In genomic region chr8:114133510-114134362, GRCm38 (mm10) we compare ENCODE assay signal across 8 mouse cellular contexts. TPM values are rescaled to one million over a fixed set of nuclear protein-coding genes. Genes with fewer than 3 reads are reported as not detected.
DNase-seq lines count a peak whose midpoint lies in the region; ATAC-seq lines count a peak whose summit lies in the region.

Nudt7 (plus strand) TSS chr8:114133557.

- H3K4me3 ChIP-seq in forebrain, embryonic 10.5 days: peak within 1 kb of the TSS; percentile 61
- peak within 1 kb of the TSS; percentile 67 to 88 for H3K4me3 ChIP-seq in heart, embryonic 14.5 days (ENCODE audit: control insufficient read depth in 1 of 2, insufficient read depth in 1 of 2, low read depth in 1 of 2, low read length in 2 of 2)
- H3K4me3 ChIP-seq in liver, embryonic 11.5 days (ENCODE audit: low read depth, low read length): peak within 1 kb of the TSS; percentile 74

- no peaks in the 10 kb centered on the region for H3K9me3 ChIP-seq in forebrain, embryonic 10.5 days
- H3K9me3 ChIP-seq in heart, embryonic 14.5 days (ENCODE audit: control insufficient read depth, low read length): no peaks in the 10 kb centered on the region
- no peaks in the 10 kb centered on the region for H3K9me3 ChIP-seq in liver, embryonic 11.5 days (ENCODE audit: control insufficient read depth, low read length)

- DNase-seq in c-Kit-positive CD71-positive TER-119-negative erythroid progenitor cells, embryonic 14.5 days (ENCODE audit: low read depth): peak; percentile 92
- DNase-seq in forebrain, embryonic 10.5 days (ENCODE audit: extremely low spot score, low spot score): peak; percentile 90
- peak; percentile 93 for DNase-seq in kidney, postnatal 10 days
- peak; percentile 86 for DNase-seq in liver, embryonic 11.5 days (ENCODE audit: low spot score)
- peak; percentile 92 for DNase-seq in naive thymus-derived CD4-positive, alpha-beta T cell, adult 2 months (ENCODE audit: low read depth)
- DNase-seq in splenic B cell, adult 2 months (ENCODE audit: low read depth, low spot score): peak; percentile 95

- H3K27me3 ChIP-seq in forebrain, embryonic 10.5 days (ENCODE audit: poor library complexity, severe bottlenecking): no peaks in the 10 kb centered on the region
- no peaks in the 10 kb centered on the region for H3K27me3 ChIP-seq in heart, embryonic 14.5 days (ENCODE audit: control insufficient read depth, insufficient read depth, low read length)
- no peaks in the 10 kb centered on the region for H3K27me3 ChIP-seq in liver, embryonic 11.5 days (replicated peaks; ENCODE audit: control insufficient read depth, insufficient read depth, low read length)
- no peaks in the 10 kb centered on the region for H3K27me3 ChIP-seq in splenic B cell, adult 2 months (ENCODE audit: control insufficient read depth, insufficient read depth, low read length, poor library complexity, severe bottlenecking)

- 5% methylated on average over 23 of the region's 23 CpGs for WGBS in forebrain, embryonic 10.5 days
- WGBS in heart, embryonic 14.5 days: 2% methylated on average over 23 of the region's 23 CpGs
- 2% methylated on average over 23 of the region's 23 CpGs for WGBS in liver, embryonic 11.5 days

- H3K27ac ChIP-seq in forebrain, embryonic 10.5 days: peak within 1 kb of the TSS; percentile 83
- peak within 1 kb of the TSS; percentile 74 to 89 for H3K27ac ChIP-seq in heart, embryonic 14.5 days (replicated peaks in 1 of 2; ENCODE audit: control insufficient read depth in 1 of 2, insufficient read depth in 1 of 2, low read depth in 2 of 2, low read length in 2 of 2)
- peak within 1 kb of the TSS; percentile 63; the same call in 1 of the 2 replicates for H3K27ac ChIP-seq in liver, embryonic 11.5 days (ENCODE audit: low read depth, low read length)

- peaks cover 14% of the 10 kb centered on the region for H3K4me1 ChIP-seq in forebrain, embryonic 10.5 days
- H3K4me1 ChIP-seq in heart, embryonic 14.5 days (ENCODE audit: control insufficient read depth in 2 of 2, insufficient read depth in 2 of 2, low read length in 2 of 2): peaks cover 6 to 11% of the 10 kb centered on the region in 2 experiments
- H3K4me1 ChIP-seq in liver, embryonic 11.5 days (replicated peaks; ENCODE audit: control insufficient read depth, insufficient read depth, low read length): peaks cover 13% of the 10 kb centered on the region; the same call in 1 of the 2 replicates

- H3K9ac ChIP-seq in heart, embryonic 14.5 days (ENCODE audit: low read length): peak within 1 kb of the TSS; percentile 77
- peak within 1 kb of the TSS; percentile 84 for H3K9ac ChIP-seq in liver, embryonic 11.5 days (ENCODE audit: low read depth, low read length)

- peak; percentile 96 for ATAC-seq in CD4-positive, CD25-positive, alpha-beta regulatory T cell, adult 4 months
- ATAC-seq in heart, embryonic 14.5 days (ENCODE audit: insufficient number of reproducible peaks, insufficient read depth, low FRiP score, low read depth): peak; percentile 92
- ATAC-seq in liver, embryonic 11.5 days (replicated peaks; ENCODE audit: low FRiP score): peak; percentile 90

- H3K4me2 ChIP-seq in heart, embryonic 14.5 days (ENCODE audit: low read length): peak within 1 kb of the TSS; percentile 83
- peak within 1 kb of the TSS; percentile 78 for H3K4me2 ChIP-seq in liver, embryonic 11.5 days

- no peaks in the 10 kb centered on the region for H3K36me3 ChIP-seq in forebrain, embryonic 10.5 days (replicated peaks)
- 0 out of 2 replicates have a peak, but pooled peaks cover 3% of the 10 kb centered on the region for H3K36me3 ChIP-seq in heart, embryonic 14.5 days (ENCODE audit: control insufficient read depth, insufficient read depth, low read length)
- H3K36me3 ChIP-seq in liver, embryonic 11.5 days (ENCODE audit: control insufficient read depth, insufficient read depth, low read length): no peaks in the 10 kb centered on the region
- no peaks in the 10 kb centered on the region for H3K36me3 ChIP-seq in splenic B cell, adult 2 months (ENCODE audit: control insufficient read depth, insufficient read depth, low read length, poor library complexity, severe bottlenecking)

RNA-seq across cellular contexts. Expression of gene Nudt7, which starts in this region (rescaled TPM):
- polyA plus RNA-seq in CD4-positive, CD25-positive, alpha-beta regulatory T cell, adult 4 months (2017; shearing (Covaris generic)): 10 to 100 TPM; 18.7 to 19.1 TPM
- polyA plus RNA-seq in forebrain, embryonic 10.5 days (2016; fragmentation: Nextera tagmentation; extraction: Ambion mirVana): 11.3 and 13.1 TPM in 2 replicates
- polyA plus RNA-seq in heart, embryonic 14.5 days (2014; fragmentation: Nextera tagmentation; extraction: Ambion mirVana): 30.6 and 35.1 TPM in 2 replicates
- polyA plus RNA-seq in liver, embryonic 11.5 days (2014; fragmentation: Nextera tagmentation; extraction: Ambion mirVana): 19.8 and 21.9 TPM in 2 replicates

Comparison
In these comparisons a context has a peak if more than half of its experiments do, and no peak if none do; other contexts are left out.
1. Peak in every context shown above with its lines: DNase-seq, ATAC-seq, H3K4me3 ChIP-seq and H3K27ac ChIP-seq.